Mouse (Mus musculus) urinary bladder, postnatal 4 days (tissue): ENCODE measurements at regions not wholly inside any gene's neighbourhood (a gene's known extent, or its start where the extent isn't known, plus 50 kb on each side); places are given as distances from the start of the nearest gene placed in this dataset.

ENCODE experiments used
- DNase-seq, 2 experiments: peaks; one replicate each; pipeline ENCODE4 v3.0.0; 2021 to 2022; ENCODE audit warnings: low spot score in 2 of 2

GRCm38 (mm10) chr9:112909311-112910101, 673.8 kb upstream of the Arpp21 start:
- DNase-seq = no peak

GRCm38 (mm10) chr9:112905955-112906354, 670.2 kb upstream of the Arpp21 start:
- DNase-seq = no peak

GRCm38 (mm10) chr9:112864921-112865320, 629.2 kb upstream of the Arpp21 start:
- no peak for DNase-seq

GRCm38 (mm10) chr9:112861136-112861535, 625.4 kb upstream of the Arpp21 start:
- DNase-seq = no peak

- no peak for DNase-seq
These were observed 624.7 kb upstream of the Arpp21 start for GRCm38 (mm10) chr9:112860307-112860893.

- no peak for DNase-seq
These were observed 605.7 kb upstream of the Arpp21 start for GRCm38 (mm10) chr9:112841473-112841872.

- no peak for DNase-seq
These were observed 603.5 kb upstream of the Arpp21 start for GRCm38 (mm10) chr9:112839071-112839793.

- DNase-seq = no peak
These were observed 601.8 kb upstream of the Arpp21 start for GRCm38 (mm10) chr9:112837563-112837962.

- DNase-seq = no peak
These were observed 598.9 kb upstream of the Arpp21 start for GRCm38 (mm10) chr9:112834441-112835245.

GRCm38 (mm10) chr9:112831102-112831501, 595.4 kb upstream of the Arpp21 start:
- DNase-seq = no peak

- DNase-seq = no peak
These were observed 592.9 kb upstream of the Arpp21 start for GRCm38 (mm10) chr9:112828602-112829001.

GRCm38 (mm10) chr9:112826592-112826991, 590.9 kb upstream of the Arpp21 start:
- DNase-seq = no peak

GRCm38 (mm10) chr9:112821940-112822339, 586.2 kb upstream of the Arpp21 start:
- no peak for DNase-seq

- no peak for DNase-seq
These were observed 576.2 kb upstream of the Arpp21 start for GRCm38 (mm10) chr9:112811946-112812345.

- no peak for DNase-seq
These were observed 564.0 kb upstream of the Arpp21 start for GRCm38 (mm10) chr9:112799583-112800220.

- no peak for DNase-seq
These were observed 557.8 kb upstream of the Arpp21 start for GRCm38 (mm10) chr9:112793537-112793936.

GRCm38 (mm10) chr9:112771981-112772380, 536.2 kb upstream of the Arpp21 start:
- DNase-seq = no peak

GRCm38 (mm10) chr9:112744616-112745015, 508.9 kb upstream of the Arpp21 start:
- no peak for DNase-seq

GRCm38 (mm10) chr9:112743871-112744590, 508.3 kb upstream of the Arpp21 start:
- DNase-seq = no peak

GRCm38 (mm10) chr9:112735761-112736160, 500.0 kb upstream of the Arpp21 start:
- DNase-seq = no peak

- DNase-seq = no peak
These were observed 489.8 kb upstream of the Arpp21 start for GRCm38 (mm10) chr9:112725523-112725922.
